Mouse (Mus musculus) ES-E14 (cell line): ENCODE measurements around the gene Slc25a41.

Source experiments
- CHD2 ChIP-seq: IDR thresholded peaks from 2 replicates; pipeline ENCODE4 v1.6.1; 2014; ENCODE audit warnings: mild to moderate bottlenecking, low read depth, low read length, inconsistent platforms
- ZNF384 ChIP-seq: IDR thresholded peaks from 2 replicates; pipeline ENCODE4 v1.6.1; 2012; ENCODE audit warnings: low read depth, low read length, inconsistent platforms

DNA sequence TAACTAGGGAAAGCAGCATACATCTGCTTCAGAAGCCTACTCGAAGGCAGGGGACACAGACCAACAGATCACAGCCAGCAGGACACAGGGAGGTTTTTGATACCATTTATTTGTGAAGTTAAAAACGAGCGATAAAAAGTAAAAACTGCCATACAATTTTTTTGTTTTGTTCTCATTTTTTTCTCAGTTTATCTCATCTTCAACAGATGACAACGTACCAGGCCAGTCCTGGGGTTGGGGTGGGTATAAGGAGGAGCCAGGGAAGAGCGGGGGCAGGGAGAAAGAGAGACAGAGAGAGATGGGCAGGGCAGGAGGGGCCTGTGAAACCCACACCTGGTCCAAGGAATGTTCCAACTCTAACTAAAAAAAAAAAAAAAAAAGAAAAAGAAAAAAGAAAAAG lies 20.5 kb downstream of the Slc25a41 start:
- TF ChIP-seq CHD2, result no peak
- TF ChIP-seq ZNF384, result no peak
